Mouse (Mus musculus) thymus, adult 2 months (tissue): ENCODE results near the gene Tgfa. TPM values are rescaled to one million over a fixed set of nuclear protein-coding genes. Genes with fewer than 3 reads are reported as not detected.

Experiments
- DNase-seq: peaks from one replicate; pipeline ENCODE4 v3.0.0; 2021
- H3K27ac ChIP-seq: fragments of 200-500 bp; 2 replicates; pipeline ENCODE4 v1.5.1; 2012; ENCODE audit warnings: low read length, control low read depth; ENCODE audit not compliant: control insufficient read depth, insufficient read depth
- H3K27me3 ChIP-seq: fragments of 200-500 bp; 2 replicates; pipeline ENCODE4 v1.6.1; 2012; ENCODE audit warnings: mild to moderate bottlenecking, low read length, moderate library complexity, mixed read lengths; ENCODE audit not compliant: control insufficient read depth, insufficient read depth
- H3K36me3 ChIP-seq: fragments of 200-500 bp; 2 replicates; pipeline ENCODE4 v1.6.1; 2012; ENCODE audit warnings: mild to moderate bottlenecking, low read length, moderate library complexity; ENCODE audit not compliant: control insufficient read depth, insufficient read depth
- H3K4me1 ChIP-seq: fragments of 200-500 bp; replicated peaks from 2 replicates; pipeline ENCODE4 v1.6.1; 2012; ENCODE audit warnings: low read length; ENCODE audit not compliant: control insufficient read depth, insufficient read depth
- H3K4me3 ChIP-seq: fragments of 200-500 bp; 2 replicates; pipeline ENCODE4 v1.5.1; 2012; ENCODE audit warnings: mild to moderate bottlenecking, low read length, control low read depth, moderate library complexity; ENCODE audit not compliant: control insufficient read depth, insufficient read depth
- CTCF ChIP-seq: fragments of 200-500 bp; IDR thresholded peaks from 2 replicates; pipeline ENCODE4 v1.5.1; 2012; ENCODE audit warnings: mild to moderate bottlenecking, control low read depth, low read length, moderate library complexity, borderline replicate concordance; ENCODE audit not compliant: control insufficient read depth, poor library complexity, insufficient read depth; ENCODE audit errors: extremely low read depth
- POLR2A ChIP-seq: fragments of 200-500 bp; IDR thresholded peaks from 2 replicates; pipeline ENCODE4 v1.6.1; 2012; ENCODE audit warnings: mild to moderate bottlenecking, low read length, control low read depth, moderate library complexity; ENCODE audit not compliant: control insufficient read depth, poor library complexity, insufficient read depth; ENCODE audit errors: extremely low read depth
- WGBS: fragments of 180-500 bp; shearing (Covaris S2); methylation state at CpG from one replicate; pipeline ENCODE4 v1.1.7; 2018; 5-methylcytosine and 5-hydroxymethylcytosine counted together
- polyA plus RNA-seq: library from polyadenylated mRNA; depleted of rRNA; stranded (reverse); fragments of >200 nt; gene quantifications from 2 replicates; pipeline ENCODE4 v1.2.3, GENCODE M21; 2012

Gene Tgfa
- polyA plus RNA-seq, 1 experiment = 2.1 TPM

DNA sequence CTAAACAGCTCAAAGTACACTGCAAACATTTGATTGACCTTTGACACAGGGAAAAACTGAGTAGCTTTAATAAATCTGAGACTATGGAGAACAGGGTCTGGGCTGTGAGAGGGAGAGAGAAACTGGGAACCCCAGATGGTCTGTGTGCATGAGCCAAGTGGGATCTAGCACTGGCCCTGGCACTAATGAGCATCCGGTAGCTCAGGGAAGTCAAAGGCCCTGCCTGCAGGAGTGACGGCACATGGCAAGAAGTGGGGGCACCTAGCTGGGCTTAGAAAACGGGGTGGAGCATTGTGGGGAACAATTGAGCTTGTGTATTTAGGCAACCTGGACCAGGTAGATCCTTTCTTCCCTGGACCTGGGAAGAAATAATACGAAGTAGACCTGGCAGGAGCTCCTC is 25.1 kb downstream of the Tgfa start:
- DNase-seq = no peak
- TF ChIP-seq POLR2A = no peak
- no peak for TF ChIP-seq CTCF
- WGBS = 94% methylated on average over 4 of the region's 4 CpGs
- Histone ChIP-seq H3K27ac (no peak overlapping the region), H3K4me1 (no peaks in the 10 kb centered on the region), H3K27me3 (no peaks in the 10 kb centered on the region), H3K4me3 (no peak overlapping the region), H3K36me3 (no peaks in the 10 kb centered on the region)

DNA sequence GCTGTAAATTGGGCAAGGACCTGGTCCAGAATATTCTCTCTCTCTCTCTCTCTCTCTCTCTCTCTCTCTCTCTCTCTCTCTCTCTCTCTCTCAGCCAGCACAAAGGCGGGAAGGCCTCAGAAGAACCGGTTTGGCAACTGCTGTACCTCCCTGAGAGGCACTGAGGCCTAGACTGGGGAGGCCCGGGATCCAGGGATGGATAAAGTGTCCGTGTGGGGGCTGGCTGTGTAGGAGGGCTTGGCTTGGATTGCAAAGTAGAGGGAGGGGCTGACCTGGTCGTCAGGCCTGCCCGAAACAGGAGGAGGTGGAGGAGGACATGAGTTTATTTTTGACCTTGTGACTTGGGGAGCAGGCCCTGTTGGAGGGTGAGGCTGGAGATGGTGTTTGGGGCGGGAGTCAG is 27.4 kb downstream of the Tgfa start:
- Histone ChIP-seq H3K4me3 (no peak overlapping the region), H3K27me3 (no peaks in the 10 kb centered on the region), H3K4me1 (no peaks in the 10 kb centered on the region), H3K27ac (no peak overlapping the region), H3K36me3 (no peaks in the 10 kb centered on the region)
- WGBS = 68% methylated on average over 7 of the region's 7 CpGs
- DNase-seq = no peak
- TF ChIP-seq POLR2A (no peak), CTCF (no peak)

GRCm38 (mm10) chr6:86225604-86226003 is 30.6 kb downstream of the Tgfa start:
- Histone ChIP-seq H3K27ac (no peak overlapping the region), H3K36me3 (no peaks in the 10 kb centered on the region)

GRCm38 (mm10) chr6:86232367-86232766 is 37.3 kb downstream of the Tgfa start:
- no peak for DNase-seq
- no peak overlapping the region for H3K4me3 ChIP-seq
- TF ChIP-seq CTCF (no peak), POLR2A (no peak)
- WGBS = 64% methylated on average over 5 of the region's 5 CpGs
- no peaks in the 10 kb centered on the region for H3K4me1 ChIP-seq
- no peaks in the 10 kb centered on the region for H3K36me3 ChIP-seq
- no peak overlapping the region for H3K27ac ChIP-seq
- no peaks in the 10 kb centered on the region for H3K27me3 ChIP-seq

More at GRCm38 (mm10) chr6:86225604-86226003, 30.6 kb downstream of the Tgfa start:
- no peak for DNase-seq
- TF ChIP-seq CTCF (no peak), POLR2A (no peak)
- H3K4me1 ChIP-seq = no peaks in the 10 kb centered on the region
- H3K4me3 ChIP-seq = no peak overlapping the region
- H3K27me3 ChIP-seq = no peaks in the 10 kb centered on the region

DNA sequence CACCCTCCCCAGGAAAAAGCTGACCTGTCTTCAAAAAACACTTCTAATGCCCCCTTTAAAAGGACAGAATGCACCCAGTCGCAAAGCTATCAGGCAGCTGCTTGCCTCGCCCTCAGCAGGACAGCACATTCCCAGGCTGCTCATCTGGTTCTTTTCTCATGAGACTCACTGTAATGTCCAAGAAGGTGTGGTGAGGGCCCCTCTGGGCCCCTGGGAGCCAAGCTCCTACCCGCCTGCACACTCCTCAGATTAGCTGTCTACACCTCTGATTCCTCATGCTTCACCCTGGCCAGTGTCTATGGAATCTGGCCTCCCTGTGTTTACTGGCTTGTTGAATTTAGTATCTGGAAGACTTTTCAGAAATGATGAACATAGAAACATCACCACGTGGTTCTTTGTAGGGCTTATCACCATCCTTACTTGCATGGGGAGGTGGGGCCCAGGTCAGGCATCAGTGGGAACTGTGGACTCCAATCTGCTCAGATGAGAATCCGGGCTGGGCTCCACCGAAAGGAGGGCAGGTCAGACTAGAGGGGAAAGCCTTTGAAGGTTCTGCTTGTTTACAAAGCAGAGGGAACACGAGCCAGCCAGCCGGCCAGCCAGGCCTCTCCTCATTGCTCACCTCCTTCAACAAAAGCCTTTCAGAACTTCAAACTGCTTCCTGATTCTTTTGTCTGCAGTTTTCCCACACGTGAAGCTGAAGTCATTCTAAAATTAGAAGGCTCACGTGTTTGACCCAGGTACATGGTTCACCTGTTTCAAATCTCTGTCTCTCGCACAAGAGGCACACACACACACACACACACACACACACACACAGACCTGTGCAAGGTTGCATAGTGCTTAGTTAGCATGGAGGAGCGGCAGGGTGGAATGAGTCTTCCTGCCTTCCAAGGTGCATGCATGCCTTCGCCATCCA is 38.7 kb downstream of the Tgfa start:
- Histone ChIP-seq H3K4me1 (no peaks in the 10 kb centered on the region), H3K36me3 (no peaks in the 10 kb centered on the region), H3K4me3 (no peak overlapping the region), H3K27ac (no peak overlapping the region), H3K27me3 (no peaks in the 10 kb centered on the region)
- TF ChIP-seq POLR2A (no peak), CTCF (no peak)
- WGBS = 57% methylated on average over 13 of the region's 13 CpGs
- DNase-seq = no peak

GRCm38 (mm10) chr6:86244866-86245265 is 49.8 kb downstream of the Tgfa start:
- Histone ChIP-seq H3K27me3 (no peaks in the 10 kb centered on the region), H3K27ac (no peak overlapping the region), H3K4me3 (no peak overlapping the region), H3K4me1 (no peaks in the 10 kb centered on the region), H3K36me3 (no peaks in the 10 kb centered on the region)
- DNase-seq = no peak
- TF ChIP-seq POLR2A = no peak
- 79% methylated on average over 3 of the region's 3 CpGs for WGBS

- H3K27me3 ChIP-seq = no peaks in the 10 kb centered on the region
- WGBS = 43% methylated on average over 4 of the region's 4 CpGs
- no peaks in the 10 kb centered on the region for H3K36me3 ChIP-seq
- no peaks in the 10 kb centered on the region for H3K4me1 ChIP-seq
- TF ChIP-seq POLR2A = no peak
- no peak for TF ChIP-seq CTCF
- H3K4me3 ChIP-seq = no peak overlapping the region
- H3K27ac ChIP-seq = no peak overlapping the region
- no peak for DNase-seq
These were observed 50.9 kb downstream of the Tgfa start for GRCm38 (mm10) chr6:86245965-86246364.
